Mouse (Mus musculus): ENCODE measurements around the gene Mex3a.
A peak's percentile ranks its signal among the peaks of the same experiment; 100 is the strongest.

The Mex3a gene

GRCm38 (mm10) chr3:88505765-88506164, 26.4 kb upstream of the Mex3a start:
- peak; percentile 11 for DNase-seq

GRCm38 (mm10) chr3:88509250-88509649, 22.9 kb upstream of the Mex3a start:
- peak; percentile 27 for DNase-seq

GRCm38 (mm10) chr3:88509692-88510420, 22.3 kb upstream of the Mex3a start, which contains the start of gene Lmna:
Lmna (minus strand) TSS chr3:88509956.
- DNase-seq = peak; percentile 97

GRCm38 (mm10) chr3:88510421-88511289, 21.5 kb upstream of the Mex3a start:
- no peak for DNase-seq

- peak; percentile 32 for DNase-seq
These were observed 20.6 kb upstream of the Mex3a start for GRCm38 (mm10) chr3:88511559-88511958.

- peak; percentile 17 for DNase-seq
These were observed 19.9 kb upstream of the Mex3a start for GRCm38 (mm10) chr3:88512141-88512895.

- peak; percentile 30 for DNase-seq
These were observed 19.2 kb upstream of the Mex3a start for GRCm38 (mm10) chr3:88512896-88513545.

GRCm38 (mm10) chr3:88513546-88514115, 18.6 kb upstream of the Mex3a start:
- peak; percentile 9 for DNase-seq

- no peak for DNase-seq
These were observed 17.7 kb upstream of the Mex3a start for GRCm38 (mm10) chr3:88514231-88515094.

GRCm38 (mm10) chr3:88515095-88515386, 17.2 kb upstream of the Mex3a start:
- no peak for DNase-seq

GRCm38 (mm10) chr3:88516407-88516806, 15.8 kb upstream of the Mex3a start:
- no peak for DNase-seq

- DNase-seq = no peak
These were observed 13.8 kb upstream of the Mex3a start for GRCm38 (mm10) chr3:88518411-88518810.

- DNase-seq = no peak
These were observed 12.1 kb upstream of the Mex3a start for GRCm38 (mm10) chr3:88520078-88520477.

- no peak for DNase-seq
These were observed 11.0 kb upstream of the Mex3a start for GRCm38 (mm10) chr3:88521156-88521555.

GRCm38 (mm10) chr3:88521803-88522331, 10.3 kb upstream of the Mex3a start:
- DNase-seq = peak; percentile 77

- DNase-seq = no peak
These were observed 9.2 kb upstream of the Mex3a start for GRCm38 (mm10) chr3:88523027-88523426.

GRCm38 (mm10) chr3:88525021-88525420, 7.2 kb upstream of the Mex3a start:
- DNase-seq = no peak

GRCm38 (mm10) chr3:88526157-88527131, 5.8 kb upstream of the Mex3a start:
- DNase-seq = peak; percentile 93

- DNase-seq = peak; percentile 42
These were observed 4.6 kb upstream of the Mex3a start for GRCm38 (mm10) chr3:88527565-88527964.

GRCm38 (mm10) chr3:88528646-88529045, 3.5 kb upstream of the Mex3a start:
- peak; percentile 34 for DNase-seq
